ENCODE assay signal across 8 mouse cellular contexts in the genomic region with DNA sequence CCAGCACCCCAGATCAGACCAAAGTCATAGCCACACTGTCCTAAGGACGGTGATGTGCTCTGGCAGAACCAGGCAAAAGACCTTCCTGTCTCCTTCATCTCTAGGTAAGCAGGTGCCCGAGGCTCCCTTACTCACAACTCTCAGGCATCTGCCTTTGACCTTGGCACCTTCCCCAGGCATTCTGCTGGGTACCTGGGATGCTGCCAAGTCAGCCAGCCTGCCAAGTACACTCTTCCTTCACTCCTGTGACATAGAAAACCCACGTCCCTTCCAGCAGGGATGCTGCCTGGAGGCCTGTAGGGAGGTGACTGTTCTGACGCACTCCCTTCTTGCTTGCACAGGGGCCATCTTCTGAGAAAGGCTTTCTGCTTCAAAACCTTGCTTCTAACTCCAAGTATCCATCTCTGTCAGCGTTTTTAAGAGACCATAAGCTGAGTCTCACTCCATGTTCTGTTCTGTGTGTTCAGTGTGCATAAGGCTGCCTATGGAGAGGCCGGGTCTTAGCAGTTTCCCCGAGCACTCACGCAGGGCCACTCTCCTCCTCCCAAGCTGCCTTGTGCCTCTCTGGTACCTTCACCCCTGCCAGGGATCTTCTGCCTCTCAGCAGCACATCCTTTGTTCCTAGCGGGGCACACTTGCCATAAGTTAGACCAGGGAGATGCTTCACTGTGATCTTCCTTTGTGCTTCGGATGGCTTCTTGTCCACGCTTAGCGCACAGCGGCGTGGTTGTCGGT. TPM values are rescaled to one million over a fixed set of nuclear protein-coding genes. Genes with fewer than 3 reads are reported as not detected.
DNase-seq lines count a peak whose midpoint lies in the region.

No protein-coding gene starts in this region.

- intact Hi-C loops in heart, postnatal 10 days (cut with DNase I) = no loop called here

- DNase-seq in layer of hippocampus, postnatal 10 days (ENCODE audit: low spot score in 2 of 2) = peak; percentile 28
- no peak for DNase-seq in layer of hippocampus, postnatal 14 days (ENCODE audit: low spot score in 2 of 2)
- peak; percentile 86 for DNase-seq in brain, adult 2 months (ENCODE audit: low read depth, low spot score)
- DNase-seq in heart, postnatal 10 days = peak; percentile 58 to 67
- peak; percentile 32 for DNase-seq in lung, postnatal 36 days
- no peak for DNase-seq in spleen, postnatal 14 days (ENCODE audit: low spot score in 2 of 2)
- DNase-seq in B cell, adult 2 months = no peak
- DNase-seq in spleen, postnatal 4 days (ENCODE audit: low spot score in 2 of 2) = no peak

RNA-seq across cellular contexts. Expression of a gene that starts 28.0 kb away (rescaled TPM):
- 100 to 1,000 TPM; 607 to 734 TPM for total RNA-seq in layer of hippocampus, postnatal 10 days (2021)
- 100 to 1,000 TPM; 497 to 531 TPM for total RNA-seq in layer of hippocampus, postnatal 14 days (2021)
- total RNA-seq in heart, postnatal 10 days (2021) = 100 to 1,000 TPM; 828 to 840 TPM

RNA-seq across cellular contexts. Expression of a gene that starts 38.7 kb away (rescaled TPM):
- not detected for total RNA-seq in layer of hippocampus, postnatal 10 days (2021)
- total RNA-seq in layer of hippocampus, postnatal 14 days (2021) = not detected
- total RNA-seq in heart, postnatal 10 days (2021) = not detected

Comparison
In these comparisons a context has a peak if more than half of its experiments do, and no peak if none do; other contexts are left out.
1. DNase-seq: peak in layer of hippocampus, postnatal 10 days (2 of 2), brain, adult 2 months (single experiment), heart, postnatal 10 days (2 of 2) and lung, postnatal 36 days (single experiment); none in layer of hippocampus, postnatal 14 days (0 of 2), spleen, postnatal 14 days (0 of 2), B cell, adult 2 months (0 of 2) and spleen, postnatal 4 days (0 of 2).